Mouse (Mus musculus): ENCODE results near the gene Pou3f1. TPM values are rescaled to one million over a fixed set of nuclear protein-coding genes. Genes with fewer than 3 reads are reported as not detected.
A peak's percentile ranks its signal among the peaks of the same experiment; 100 is the strongest.

Gene Pou3f1
- polyA plus RNA-seq, 1 experiment, result 0.02 TPM

DNA sequence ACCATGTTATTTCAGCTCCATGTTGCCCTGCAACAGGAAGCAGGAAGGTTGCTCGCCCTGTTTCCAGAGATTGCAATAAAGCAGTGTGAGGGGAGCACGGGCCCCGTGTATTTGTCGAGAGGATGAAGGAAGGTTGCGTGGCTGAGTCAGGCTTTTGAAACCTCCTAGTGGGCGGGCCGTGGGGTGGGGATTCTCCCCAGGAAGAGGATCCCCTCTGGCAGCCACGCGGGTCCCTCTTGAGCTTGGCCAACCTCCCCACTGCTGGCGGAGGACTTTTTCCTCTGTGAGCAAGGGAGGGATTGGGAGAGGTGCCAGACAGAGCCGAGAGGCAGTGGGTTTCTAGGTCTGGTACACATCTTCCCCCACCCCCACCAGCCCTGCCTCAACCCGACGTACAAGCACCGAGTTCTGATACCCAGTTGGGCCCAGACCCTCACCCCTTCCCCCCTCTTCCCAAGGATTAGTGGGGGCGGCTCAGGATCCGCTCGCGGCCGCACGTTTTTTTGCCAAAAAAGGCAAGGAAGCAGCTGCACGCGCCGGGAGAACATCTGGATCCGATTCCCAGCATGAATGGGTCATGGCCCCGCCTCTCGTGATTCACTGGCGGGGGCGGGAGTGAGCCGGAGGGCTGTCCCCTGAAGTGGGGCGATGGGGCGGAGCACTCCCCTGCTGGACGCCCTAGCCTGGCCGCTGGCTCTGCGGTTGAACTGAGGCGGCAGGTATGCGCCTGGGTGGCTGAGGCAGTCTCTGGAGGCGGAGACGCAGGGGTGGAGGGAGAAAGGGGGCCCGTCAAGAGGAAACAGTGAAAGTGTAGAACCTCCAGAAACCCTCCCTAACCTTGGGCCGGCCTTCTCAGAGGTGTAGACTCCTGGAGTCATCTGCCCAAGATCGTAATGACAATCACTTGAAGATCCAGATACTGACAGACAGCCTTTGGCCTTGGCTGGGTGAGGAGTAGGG is 52.2 kb downstream of the Pou3f1 start:
- peak in 1 of 2 experiments; percentile 84 for DNase-seq (ENCODE audit: low read depth in 1 of 2, low spot score in 2 of 2)
- H3K4me1 ChIP-seq (ENCODE audit: control insufficient read depth, insufficient read depth, insufficient read length), result peaks cover 25% of the 10 kb centered on the region; the same call in 1 of the 2 replicates
- H3K36me3 ChIP-seq (ENCODE audit: control insufficient read depth, insufficient read depth, low read length), result no peaks in the 10 kb centered on the region
- 1% methylated on average over 41 of the region's 41 CpGs for WGBS
- peak overlapping the region; percentile 86 for H3K27ac ChIP-seq (ENCODE audit: insufficient read depth, low read length)
- TF ChIP-seq POLR2A (IDR thresholded peaks at IDR 0.05; ENCODE audit: low read depth, low read length), result no peak; the same call in 1 of the 2 replicates
- TF ChIP-seq CTCF (IDR thresholded peaks at IDR 0.05; ENCODE audit: extremely low read depth, insufficient read depth, insufficient read length, insufficient replicate concordance), result 0 out of 2 replicates have a peak, but pooled peaks have one; percentile 1
- H3K4me3 ChIP-seq (ENCODE audit: extremely low read depth, insufficient read depth, insufficient read length), result peak overlapping the region; percentile 47
- H3K27me3 ChIP-seq (ENCODE audit: control insufficient read depth, insufficient read depth, low read length), result no peaks in the 10 kb centered on the region

DNA sequence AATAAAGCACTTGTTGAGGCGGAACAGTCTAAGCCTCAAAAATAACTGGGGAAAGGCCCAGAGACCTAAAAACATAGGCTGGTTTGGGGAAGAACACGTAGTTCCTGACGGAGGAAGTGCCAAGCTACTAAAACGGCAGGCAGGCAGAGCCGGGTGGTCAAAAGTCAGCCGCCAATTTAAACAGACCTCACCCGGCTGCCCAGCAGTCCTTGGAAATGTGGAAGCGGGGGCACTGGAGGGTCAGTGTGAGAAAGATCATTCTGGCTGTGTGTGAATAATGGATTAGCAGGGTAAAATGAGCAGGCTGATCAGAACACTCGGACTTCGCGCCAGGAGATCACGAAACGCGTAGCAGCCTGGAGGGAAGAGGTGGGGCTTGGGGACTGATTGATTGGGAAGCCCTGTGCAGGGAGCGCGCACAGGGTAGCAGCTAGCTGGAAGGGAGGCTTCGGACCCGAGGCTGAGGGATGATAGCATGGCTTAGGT is 53.4 kb downstream of the Pou3f1 start:
- Histone ChIP-seq H3K4me1 (ENCODE audit: control insufficient read depth, insufficient read depth, insufficient read length) (peaks cover 13% of the 10 kb centered on the region; the same call in 1 of the 2 replicates), H3K4me3 (ENCODE audit: extremely low read depth, insufficient read depth, insufficient read length) (peak overlapping the region; percentile 31), H3K27me3 (ENCODE audit: control insufficient read depth, insufficient read depth, low read length) (no peaks in the 10 kb centered on the region), H3K27ac (ENCODE audit: insufficient read depth, low read length) (peak overlapping the region; percentile 86), H3K36me3 (ENCODE audit: control insufficient read depth, insufficient read depth, low read length) (no peaks in the 10 kb centered on the region)
- DNase-seq (ENCODE audit: low read depth in 1 of 2, low spot score in 2 of 2), result peak in 1 of 2 experiments; percentile 37
- 4% methylated on average over 18 of the region's 18 CpGs for WGBS
- TF ChIP-seq POLR2A (IDR thresholded peaks at IDR 0.05; ENCODE audit: low read depth, low read length) (no peak), CTCF (IDR thresholded peaks at IDR 0.05; ENCODE audit: extremely low read depth, insufficient read depth, insufficient read length, insufficient replicate concordance) (no peak)

Other genes with a start within 250 kb of the Pou3f1 start
- gene 3100002H09Rik, start 46.0 kb upstream of the Pou3f1 start, polyA plus RNA-seq (2012; rRNA removed), result not detected in 2 replicates
- gene Utp11, start 36.8 kb downstream of the Pou3f1 start, polyA plus RNA-seq (2012; rRNA removed), result 3.0 and 3.4 TPM in 2 replicates
- 19.4 and 25.0 TPM in 2 replicates for gene Fhl3, start 43.9 kb downstream of the Pou3f1 start, polyA plus RNA-seq (2012; rRNA removed)
- 8.6 and 8.8 TPM in 2 replicates for gene Sf3a3, start 58.0 kb downstream of the Pou3f1 start, polyA plus RNA-seq (2012; rRNA removed)
- gene Inpp5b, start 85.0 kb downstream of the Pou3f1 start, polyA plus RNA-seq (2012; rRNA removed), result 31.3 and 33.4 TPM in 2 replicates
- 5.5 and 5.9 TPM in 2 replicates for gene Mtf1, start 145.3 kb downstream of the Pou3f1 start, polyA plus RNA-seq (2012; rRNA removed)
- gene Yrdc, start 193.9 kb downstream of the Pou3f1 start, polyA plus RNA-seq (2012; rRNA removed), result 25.5 and 28.0 TPM in 2 replicates
- gene 1110065P20Rik, start 194.4 kb downstream of the Pou3f1 start, polyA plus RNA-seq (2012; rRNA removed), result 14.7 and 19.7 TPM in 2 replicates
- gene Maneal, start 205.4 kb downstream of the Pou3f1 start, polyA plus RNA-seq (2012; rRNA removed), result 0.65 TPM in 2 replicates
- not detected in 2 replicates for gene Epha10, start 224.1 kb downstream of the Pou3f1 start, polyA plus RNA-seq (2012; rRNA removed)